Mouse (Mus musculus): ENCODE data around the gene Nhp2. TPM values are rescaled to one million over a fixed set of nuclear protein-coding genes. Genes with fewer than 3 reads are reported as not detected.
A peak's percentile ranks its signal among the peaks of the same experiment; 100 is the strongest.
"Not testable (repeated sequence)": the region's sequence is repeated elsewhere in the genome, so short reads cannot be mapped to it uniquely, and the experiment has no call there.

Gene Nhp2
- polyA plus RNA-seq, 1 experiment from 2014 or later = 230 TPM

DNA sequence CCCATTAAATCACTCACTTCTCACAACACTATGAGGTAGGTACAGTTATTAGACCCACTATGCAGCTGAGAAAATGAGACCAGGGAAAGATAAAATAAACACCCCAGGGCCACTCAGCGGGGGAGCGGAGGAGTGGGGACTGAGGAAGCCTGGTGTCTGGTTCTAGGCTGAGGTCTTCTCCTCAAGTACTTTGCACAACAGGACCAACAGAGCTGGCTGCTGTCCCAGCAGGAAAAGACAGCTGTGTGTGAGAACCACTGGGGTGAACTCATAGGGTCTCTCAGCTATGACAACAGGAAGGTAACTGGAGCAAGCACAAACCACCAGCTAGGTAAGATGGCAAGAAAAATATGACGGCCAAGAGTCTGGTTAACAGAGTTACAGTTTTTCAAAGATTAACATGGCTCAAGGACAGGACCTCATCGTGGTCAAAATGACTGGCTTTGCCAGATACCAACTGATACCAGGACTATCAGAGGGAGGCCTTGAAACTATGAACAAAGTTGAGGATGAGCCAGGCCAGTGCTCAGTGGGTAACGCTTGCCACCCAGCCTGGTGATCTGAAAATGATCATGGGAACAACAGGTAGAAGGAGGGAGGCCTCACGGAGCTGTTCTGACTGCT lies 12.7 kb downstream of the Nhp2 start:
- H3K4me3 ChIP-seq = no peak overlapping the region
- no peak overlapping the region for H3K27ac ChIP-seq
- H3K36me3 ChIP-seq = peaks cover 24% of the 10 kb centered on the region
- no peaks in the 10 kb centered on the region for H3K27me3 ChIP-seq (ENCODE audit: low read depth, poor library complexity, severe bottlenecking)
- H3K4me1 ChIP-seq = peaks cover 30% of the 10 kb centered on the region
- 93% methylated on average over 6 of the region's 6 CpGs for whole genome bisulfite sequencing
- no peak for DNase-seq (ENCODE audit: low spot score)
- no peaks in the 10 kb centered on the region for H3K9me3 ChIP-seq (replicated peaks)

DNA sequence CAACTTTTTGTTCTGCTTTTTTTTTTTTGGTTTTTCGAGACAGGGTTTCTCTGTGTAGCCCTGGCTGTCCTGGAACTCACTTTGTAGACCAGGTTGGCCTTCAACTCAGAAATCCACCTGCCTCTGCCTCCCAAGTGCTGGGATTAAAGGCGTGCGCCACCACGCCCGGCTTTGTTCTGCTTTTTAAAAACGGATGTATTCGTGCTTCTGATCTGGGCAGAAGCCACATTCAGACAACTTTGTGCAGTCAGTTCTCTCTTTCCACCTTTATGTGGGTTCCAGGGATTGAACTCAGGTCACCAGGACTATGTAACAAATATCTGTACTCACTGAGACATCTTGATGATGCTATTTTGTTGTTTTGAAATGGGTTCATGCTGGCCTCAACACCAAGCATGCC lies 13.7 kb downstream of the Nhp2 start:
- H3K9me3 ChIP-seq (replicated peaks); H3K27me3 ChIP-seq (ENCODE audit: low read depth, poor library complexity, severe bottlenecking); H3K27ac ChIP-seq; DNase-seq (ENCODE audit: low spot score); H3K4me3 ChIP-seq: not testable (repeated sequence)
- peaks cover 14% of the 10 kb centered on the region for H3K36me3 ChIP-seq
- peaks cover 39% of the 10 kb centered on the region for H3K4me1 ChIP-seq
- 96% methylated on average over 7 of the region's 7 CpGs for WGBS

DNA sequence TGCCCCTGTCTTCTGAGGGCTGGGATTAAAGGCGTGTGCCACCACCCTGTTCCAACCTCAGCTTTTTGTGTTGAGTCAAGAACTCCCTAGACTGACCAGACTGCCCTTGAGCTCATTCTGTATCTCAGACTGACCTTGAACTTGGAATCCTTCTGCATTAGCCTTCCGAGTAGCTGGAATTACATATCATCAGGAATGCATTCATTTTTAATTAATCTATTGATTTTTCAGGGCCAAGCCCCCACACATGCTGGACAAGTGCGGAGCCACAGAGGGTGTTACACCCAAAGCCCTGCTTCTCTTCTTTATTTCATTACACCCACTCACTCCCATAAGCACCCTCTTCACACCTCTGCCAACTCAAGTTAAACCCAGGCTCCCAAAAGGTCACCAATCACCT lies 14.2 kb downstream of the Nhp2 start:
- no peaks in the 10 kb centered on the region for H3K27me3 ChIP-seq (ENCODE audit: low read depth, poor library complexity, severe bottlenecking)
- H3K4me3 ChIP-seq = no peak overlapping the region
- H3K4me1 ChIP-seq = peaks cover 44% of the 10 kb centered on the region
- H3K9me3 ChIP-seq (replicated peaks) = no peaks in the 10 kb centered on the region
- WGBS = 93% methylated on average over 3 of the region's 3 CpGs
- DNase-seq (ENCODE audit: low spot score) = no peak
- H3K27ac ChIP-seq = no peak overlapping the region
- peaks cover 11% of the 10 kb centered on the region for H3K36me3 ChIP-seq

GRCm38 (mm10) chr11:51635127-51635524 lies 15.6 kb downstream of the Nhp2 start:
- Histone ChIP-seq H3K9me3 (replicated peaks) (no peaks in the 10 kb centered on the region), H3K27ac (peak overlapping the region; percentile 88), H3K36me3 (0 out of 2 replicates have a peak, but pooled peaks cover 2% of the 10 kb centered on the region), H3K4me3 (peak overlapping the region; percentile 79), H3K4me1 (peaks cover 44% of the 10 kb centered on the region), H3K27me3 (ENCODE audit: low read depth, poor library complexity, severe bottlenecking) (no peaks in the 10 kb centered on the region)
- WGBS = 24% methylated on average over 6 of the region's 6 CpGs
- no peak for DNase-seq (ENCODE audit: low spot score)

DNA sequence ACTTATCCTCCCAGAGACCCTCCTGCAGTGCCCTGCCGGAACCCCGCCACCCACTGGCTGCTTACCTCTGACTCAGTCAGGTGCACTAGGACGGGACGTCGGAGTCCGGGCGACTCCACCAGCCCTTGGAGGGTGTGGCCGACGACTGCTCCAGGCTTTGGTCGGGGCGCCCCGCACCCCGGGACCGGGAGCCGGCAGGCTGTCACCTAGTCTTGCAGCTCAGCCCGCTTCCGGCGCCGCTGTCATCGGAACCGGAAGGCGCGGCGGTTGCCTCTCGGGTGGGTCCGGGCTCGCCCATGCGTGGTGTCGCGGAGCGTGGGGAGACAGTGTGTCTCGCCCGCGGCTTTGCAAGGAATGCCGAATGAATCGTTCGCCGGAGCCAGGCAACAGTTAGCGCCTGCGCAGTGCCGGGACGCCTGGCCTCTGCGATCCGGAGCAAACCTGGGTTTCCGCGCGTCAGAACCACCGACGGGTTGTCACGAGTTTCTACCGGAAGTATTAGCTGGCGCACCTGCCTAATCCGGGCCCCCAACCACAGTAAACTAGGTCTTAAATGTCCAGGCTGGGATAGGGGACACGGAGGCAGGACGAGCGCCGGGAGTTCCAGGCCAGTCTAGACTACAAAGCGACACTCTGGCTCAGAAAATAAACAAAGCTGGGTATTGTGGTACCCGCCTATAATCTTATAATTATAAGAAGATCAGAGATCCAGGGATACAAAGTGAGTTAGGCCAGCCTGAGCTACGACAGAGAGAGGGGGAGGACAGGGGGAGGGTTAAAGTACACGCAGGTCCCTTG lies 16.2 kb downstream of the Nhp2 start, which contains the start of gene Rmnd5b:
Gene Rmnd5b, minus strand, starts transcription at position 372 of the 798 bp plus-strand sequence.
- peaks cover 44% of the 10 kb centered on the region for H3K4me1 ChIP-seq
- WGBS = under 1% methylated on average over 61 of the region's 61 CpGs
- H3K36me3 ChIP-seq = 0 out of 2 replicates have a peak, but pooled peaks cover 2% of the 10 kb centered on the region
- H3K9me3 ChIP-seq (replicated peaks) = no peaks in the 10 kb centered on the region
- no peaks in the 10 kb centered on the region for H3K27me3 ChIP-seq (ENCODE audit: low read depth, poor library complexity, severe bottlenecking)
- H3K27ac ChIP-seq = peak within 1 kb of the TSS; percentile 88
- H3K4me3 ChIP-seq = peak within 1 kb of the TSS; percentile 79
- peak; percentile 89 for DNase-seq (ENCODE audit: low spot score)

- 8% methylated on average over 6 of the region's 6 CpGs for WGBS
- Histone ChIP-seq H3K9me3 (replicated peaks) (no peaks in the 10 kb centered on the region), H3K27me3 (ENCODE audit: low read depth, poor library complexity, severe bottlenecking) (no peaks in the 10 kb centered on the region), H3K36me3 (0 out of 2 replicates have a peak, but pooled peaks cover 2% of the 10 kb centered on the region), H3K4me3 (peak overlapping the region; percentile 79), H3K27ac (peak overlapping the region; percentile 88), H3K4me1 (peaks cover 44% of the 10 kb centered on the region)
- peak; percentile 74 for DNase-seq (ENCODE audit: low spot score)
Measured at GRCm38 (mm10) chr11:51636323-51636684, 16.8 kb downstream of the Nhp2 start.

- DNase-seq (ENCODE audit: low spot score) = peak; percentile 83
- no peaks in the 10 kb centered on the region for H3K27me3 ChIP-seq (ENCODE audit: low read depth, poor library complexity, severe bottlenecking)
- 3% methylated on average over 17 of the region's 17 CpGs for WGBS
- H3K9me3 ChIP-seq (replicated peaks) = no peaks in the 10 kb centered on the region
- H3K27ac ChIP-seq = peak overlapping the region; percentile 86
- H3K36me3 ChIP-seq = peaks cover 19% of the 10 kb centered on the region
- peak overlapping the region; percentile 40 for H3K4me3 ChIP-seq
- H3K4me1 ChIP-seq = peaks cover 45% of the 10 kb centered on the region
Measured at GRCm38 (mm10) chr11:51637971-51638414, 18.5 kb downstream of the Nhp2 start.

DNA sequence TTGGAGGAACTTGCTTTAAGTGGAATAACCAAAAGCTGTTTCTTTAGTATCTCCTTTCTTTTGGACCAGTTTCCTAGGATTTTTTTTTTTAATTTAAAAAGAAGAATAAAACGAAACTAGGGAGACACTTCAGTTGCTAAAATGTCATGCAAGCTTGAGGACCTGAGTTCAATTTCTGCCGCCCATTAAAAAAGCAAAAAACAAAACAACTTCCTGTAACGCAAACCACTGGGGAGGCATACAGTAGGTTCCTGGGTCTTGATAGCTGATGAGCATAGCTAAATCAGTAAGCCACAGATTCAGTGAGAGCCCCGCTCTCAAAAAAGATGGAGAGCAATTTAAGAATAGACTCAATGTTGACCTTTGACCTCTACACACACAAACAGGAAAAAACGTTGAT lies 19.0 kb downstream of the Nhp2 start:
- Histone ChIP-seq H3K4me1 (peaks cover 50% of the 10 kb centered on the region), H3K9me3 (replicated peaks) (no peaks in the 10 kb centered on the region), H3K27ac (peak overlapping the region; percentile 86), H3K36me3 (peaks cover 24% of the 10 kb centered on the region), H3K4me3 (peak overlapping the region; percentile 40; the same call in 1 of the 2 replicates), H3K27me3 (ENCODE audit: low read depth, poor library complexity, severe bottlenecking) (no peaks in the 10 kb centered on the region)
- no peak for DNase-seq (ENCODE audit: low spot score)
- 75% methylated on average over 5 of the region's 5 CpGs for WGBS

- 85% methylated on average over 7 of the region's 7 CpGs for WGBS
Measured at GRCm38 (mm10) chr11:51640748-51641147, 21.2 kb downstream of the Nhp2 start.

DNA sequence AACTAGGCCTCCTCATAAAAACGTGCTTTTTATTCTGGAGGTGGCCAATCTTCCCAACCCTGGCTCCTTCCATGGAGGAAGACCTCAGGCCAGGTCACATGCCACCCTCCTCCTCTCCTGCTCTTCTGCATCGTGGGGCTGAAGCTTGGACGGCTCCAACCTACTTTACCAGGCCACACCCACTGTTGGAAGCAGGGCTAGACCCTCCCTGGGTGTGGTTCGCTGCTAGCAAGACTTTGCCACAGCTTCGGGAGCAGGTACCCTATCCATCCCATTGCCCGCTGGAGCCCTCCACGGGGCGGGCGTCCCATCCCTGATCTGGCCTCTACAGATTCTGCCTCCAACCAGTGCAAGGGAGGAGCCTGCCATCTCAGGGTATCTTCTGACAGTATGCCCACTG lies 23.7 kb downstream of the Nhp2 start:
- no peaks in the 10 kb centered on the region for H3K27me3 ChIP-seq (ENCODE audit: low read depth, poor library complexity, severe bottlenecking)
- peaks cover 55% of the 10 kb centered on the region for H3K4me1 ChIP-seq
- no peak for DNase-seq (ENCODE audit: low spot score)
- H3K27ac ChIP-seq = peak overlapping the region; percentile 54; the same call in 1 of the 2 replicates
- H3K4me3 ChIP-seq = no peak overlapping the region
- 76% methylated on average over 9 of the region's 9 CpGs for WGBS
- H3K9me3 ChIP-seq (replicated peaks) = no peaks in the 10 kb centered on the region
- peaks cover 50% of the 10 kb centered on the region for H3K36me3 ChIP-seq

More at GRCm38 (mm10) chr11:51640748-51641147, 21.2 kb downstream of the Nhp2 start:
- no peak overlapping the region for H3K4me3 ChIP-seq
- peaks cover 52% of the 10 kb centered on the region for H3K4me1 ChIP-seq
- H3K27me3 ChIP-seq (ENCODE audit: low read depth, poor library complexity, severe bottlenecking) = no peaks in the 10 kb centered on the region
- H3K9me3 ChIP-seq (replicated peaks) = no peaks in the 10 kb centered on the region
- peaks cover 45% of the 10 kb centered on the region for H3K36me3 ChIP-seq
- DNase-seq (ENCODE audit: low spot score) = no peak
- no peak overlapping the region for H3K27ac ChIP-seq

- 54% methylated on average over 15 of the region's 15 CpGs for WGBS
- peaks cover 56% of the 10 kb centered on the region for H3K4me1 ChIP-seq
- peaks cover 50% of the 10 kb centered on the region for H3K36me3 ChIP-seq
- no peaks in the 10 kb centered on the region for H3K9me3 ChIP-seq (replicated peaks)
- H3K4me3 ChIP-seq = no peak overlapping the region
- peak overlapping the region; percentile 54 for H3K27ac ChIP-seq
- H3K27me3 ChIP-seq (ENCODE audit: low read depth, poor library complexity, severe bottlenecking) = no peaks in the 10 kb centered on the region
- no peak for DNase-seq (ENCODE audit: low spot score)
Measured at GRCm38 (mm10) chr11:51643761-51644160, 24.2 kb downstream of the Nhp2 start.

DNA sequence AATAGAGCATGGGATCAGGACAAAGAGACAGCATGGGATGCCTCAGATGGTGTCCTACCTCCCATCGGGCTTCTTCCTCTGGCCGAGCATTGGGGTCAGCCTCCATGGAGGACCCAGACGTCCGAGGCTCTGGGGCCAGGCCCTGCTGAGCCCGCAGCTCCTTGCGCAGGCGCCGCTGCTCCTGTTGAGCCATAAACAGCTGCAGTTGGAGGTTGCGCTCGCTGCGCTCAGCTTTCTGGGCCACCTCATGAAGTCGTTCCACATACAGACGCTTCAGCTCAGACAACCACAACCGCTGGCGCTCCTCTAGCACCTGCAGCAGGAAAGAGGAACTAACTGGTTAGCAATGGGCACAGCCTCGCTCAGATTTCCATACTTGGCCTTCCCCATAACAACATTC lies 24.7 kb downstream of the Nhp2 start:
- no peak for DNase-seq (ENCODE audit: low spot score)
- Histone ChIP-seq H3K9me3 (replicated peaks) (no peaks in the 10 kb centered on the region), H3K27me3 (ENCODE audit: low read depth, poor library complexity, severe bottlenecking) (no peaks in the 10 kb centered on the region), H3K4me3 (no peak overlapping the region), H3K27ac (peak overlapping the region; percentile 54), H3K4me1 (peaks cover 61% of the 10 kb centered on the region), H3K36me3 (peaks cover 50% of the 10 kb centered on the region)
- whole genome bisulfite sequencing = 67% methylated on average over 16 of the region's 16 CpGs

- DNase-seq (ENCODE audit: low spot score) = no peak
- Histone ChIP-seq H3K9me3 (replicated peaks) (no peaks in the 10 kb centered on the region), H3K4me1 (peaks cover 71% of the 10 kb centered on the region), H3K27ac (peak overlapping the region; percentile 31), H3K36me3 (peaks cover 50% of the 10 kb centered on the region), H3K4me3 (no peak overlapping the region), H3K27me3 (ENCODE audit: low read depth, poor library complexity, severe bottlenecking) (no peaks in the 10 kb centered on the region)
- 93% methylated on average over 13 of the region's 13 CpGs for WGBS
Measured at GRCm38 (mm10) chr11:51645293-51645692, 25.8 kb downstream of the Nhp2 start.
